Mouse (Mus musculus): ENCODE results near the gene St6galnac6.

The St6galnac6 gene

GRCm38 (mm10) chr2:32585149-32585714 is 14.3 kb upstream of the St6galnac6 start:
- DNase-seq (ENCODE audit: low spot score) = no peak

- DNase-seq (ENCODE audit: low spot score) = peak; percentile 89
These were observed 12.6 kb upstream of the St6galnac6 start, which contains the start of gene St6galnac4 for GRCm38 (mm10) chr2:32586871-32587351. Gene St6galnac4 (plus strand): TSS chr2:32587095.

GRCm38 (mm10) chr2:32587731-32588321 is 11.7 kb upstream of the St6galnac6 start:
- DNase-seq (ENCODE audit: low spot score) = no peak

- no peak for DNase-seq (ENCODE audit: low spot score)
These were observed 10.2 kb upstream of the St6galnac6 start for GRCm38 (mm10) chr2:32589213-32589795.

- no peak for DNase-seq (ENCODE audit: low spot score)
These were observed 9.3 kb upstream of the St6galnac6 start for GRCm38 (mm10) chr2:32590224-32590623.

- no peak for DNase-seq (ENCODE audit: low spot score)
These were observed 8.3 kb upstream of the St6galnac6 start for GRCm38 (mm10) chr2:32591249-32591648.

GRCm38 (mm10) chr2:32596725-32597124 is 2.8 kb upstream of the St6galnac6 start:
- DNase-seq (ENCODE audit: low spot score) = no peak

DNA sequence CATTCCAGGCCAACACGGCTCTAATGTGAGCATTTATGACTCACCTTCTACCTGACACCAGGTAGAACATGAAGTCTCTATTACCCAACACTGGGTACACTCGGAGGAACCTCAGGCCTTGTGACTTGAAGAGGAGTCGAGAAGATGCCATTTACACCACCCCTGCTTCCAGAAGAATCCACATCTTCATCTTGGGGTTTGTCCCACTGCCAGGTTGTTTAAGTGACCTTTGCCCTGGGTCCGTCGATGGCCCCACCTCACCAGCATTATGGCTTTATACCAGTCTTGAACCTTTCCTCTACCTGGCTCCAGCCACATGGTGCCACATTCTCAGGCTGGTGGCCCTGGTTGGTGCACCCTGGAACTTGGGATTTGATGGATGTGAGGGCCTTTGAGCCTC is 2.3 kb upstream of the St6galnac6 start:
- DNase-seq (ENCODE audit: low spot score) = no peak

- no peak for DNase-seq (ENCODE audit: low spot score)
These were observed 1.8 kb upstream of the St6galnac6 start for GRCm38 (mm10) chr2:32597699-32598098.

- DNase-seq (ENCODE audit: low spot score) = no peak
These were observed 1.0 kb upstream of the St6galnac6 start for GRCm38 (mm10) chr2:32598506-32598905.

- peak; percentile 61 for DNase-seq (ENCODE audit: low spot score)
These were observed 2.0 kb downstream of the St6galnac6 start for GRCm38 (mm10) chr2:32601417-32602065.

- peak; percentile 91 for DNase-seq (ENCODE audit: low spot score)
These were observed 3.1 kb downstream of the St6galnac6 start for GRCm38 (mm10) chr2:32602600-32603054.

- no peak for DNase-seq (ENCODE audit: low spot score)
These were observed 5.1 kb downstream of the St6galnac6 start for GRCm38 (mm10) chr2:32604631-32605030.

- peak; percentile 86 for DNase-seq (ENCODE audit: low spot score)
These were observed 6.9 kb downstream of the St6galnac6 start for GRCm38 (mm10) chr2:32606161-32607142.

DNA sequence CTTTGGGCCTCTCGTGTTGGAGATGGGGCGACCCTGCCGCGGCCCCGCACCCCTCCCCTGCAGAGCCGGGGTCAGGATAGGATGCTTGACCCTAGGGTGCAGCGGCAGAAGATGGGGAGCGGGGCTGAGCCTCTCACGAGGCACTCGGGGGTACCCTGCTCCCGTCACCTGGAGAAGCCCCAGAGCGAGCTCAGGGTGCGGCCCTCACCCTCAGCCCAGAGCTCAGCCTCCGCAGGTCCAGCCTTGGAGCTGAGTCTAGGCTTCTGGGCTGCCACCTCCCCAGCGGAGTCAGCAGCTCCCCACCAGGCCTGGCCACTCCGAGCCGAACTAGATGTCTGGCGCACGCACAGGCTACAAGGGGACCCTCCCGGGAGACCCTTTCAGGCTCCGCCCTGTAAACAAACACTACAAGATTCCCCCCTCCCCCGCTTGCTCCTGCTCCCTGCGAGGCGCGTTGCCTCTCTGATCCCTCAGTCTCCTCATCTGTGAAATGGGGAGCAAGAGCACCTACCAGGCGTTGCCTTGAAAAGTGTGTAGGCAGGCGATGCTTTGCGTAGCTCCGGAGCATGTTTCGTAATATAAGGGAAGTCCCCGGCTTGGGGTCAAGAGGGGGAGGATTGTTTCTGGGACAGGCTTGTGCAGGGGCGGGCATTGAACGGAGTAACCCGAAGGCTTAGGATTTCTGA is 7.9 kb downstream of the St6galnac6 start:
- DNase-seq (ENCODE audit: low spot score) = no peak

DNA sequence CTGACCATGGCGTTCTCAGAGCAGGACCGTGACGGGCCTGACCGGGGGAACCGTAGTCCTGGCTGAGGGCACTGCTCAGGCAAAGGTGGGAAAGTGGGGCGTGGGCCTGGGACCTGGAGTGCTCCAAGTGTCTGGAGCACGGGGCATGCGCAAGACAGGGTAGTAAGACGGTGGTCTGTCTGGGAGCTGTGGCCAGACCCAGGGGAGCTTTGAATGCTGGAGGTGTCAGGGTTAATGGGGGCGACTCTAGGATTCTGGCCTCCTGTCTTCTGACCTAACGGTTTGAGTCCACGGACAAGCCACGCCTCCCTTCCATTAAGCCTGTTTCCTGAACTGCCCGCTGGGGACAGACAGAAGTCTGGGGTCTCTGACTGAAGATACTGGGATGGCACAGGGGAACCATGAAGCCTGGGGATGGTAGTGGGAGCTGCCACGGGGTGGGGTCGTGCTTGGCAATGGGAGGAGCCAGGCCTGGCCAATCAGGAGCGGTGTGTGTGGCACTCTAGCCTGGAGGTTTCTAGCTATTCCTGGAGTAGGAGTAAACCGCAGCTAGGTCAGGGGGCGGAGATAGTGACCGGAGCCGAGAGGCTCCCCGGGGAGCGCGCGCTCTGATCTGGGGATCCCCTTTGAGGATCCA is 8.8 kb downstream of the St6galnac6 start:
- DNase-seq (ENCODE audit: low spot score) = peak; percentile 62

DNA sequence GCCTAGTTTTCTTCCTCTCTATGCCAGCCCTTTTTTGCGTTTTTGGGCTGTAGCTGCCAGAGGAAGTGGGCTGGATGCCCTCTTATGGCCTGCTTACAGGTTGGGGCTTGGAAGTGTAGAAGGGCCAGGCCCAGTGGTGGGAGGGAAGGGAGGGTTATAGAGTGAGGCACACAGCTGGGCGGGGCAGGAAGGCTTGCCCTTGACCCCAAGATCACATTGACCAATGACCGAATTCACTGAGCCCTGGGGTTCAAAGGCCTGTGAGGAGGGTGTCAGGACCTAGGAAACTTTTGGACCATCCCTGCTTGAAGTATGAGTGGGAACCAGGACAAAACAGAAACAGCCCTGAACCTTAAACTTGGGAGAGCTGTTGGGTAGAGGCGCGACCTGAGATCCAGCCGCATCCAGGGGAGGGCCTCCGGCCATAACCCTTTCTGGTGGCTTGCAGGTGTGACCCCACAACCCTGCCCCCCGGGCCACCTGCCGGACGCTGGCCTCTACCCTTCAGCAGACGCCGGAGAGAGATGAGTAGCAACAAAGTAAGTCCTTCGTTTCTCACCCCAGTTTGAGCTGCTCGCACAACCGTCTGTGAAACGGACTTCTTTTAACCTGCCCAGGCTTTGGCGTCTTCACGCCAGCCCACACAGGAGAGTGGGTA is 9.4 kb downstream of the St6galnac6 start:
- no peak for DNase-seq (ENCODE audit: low spot score)

DNA sequence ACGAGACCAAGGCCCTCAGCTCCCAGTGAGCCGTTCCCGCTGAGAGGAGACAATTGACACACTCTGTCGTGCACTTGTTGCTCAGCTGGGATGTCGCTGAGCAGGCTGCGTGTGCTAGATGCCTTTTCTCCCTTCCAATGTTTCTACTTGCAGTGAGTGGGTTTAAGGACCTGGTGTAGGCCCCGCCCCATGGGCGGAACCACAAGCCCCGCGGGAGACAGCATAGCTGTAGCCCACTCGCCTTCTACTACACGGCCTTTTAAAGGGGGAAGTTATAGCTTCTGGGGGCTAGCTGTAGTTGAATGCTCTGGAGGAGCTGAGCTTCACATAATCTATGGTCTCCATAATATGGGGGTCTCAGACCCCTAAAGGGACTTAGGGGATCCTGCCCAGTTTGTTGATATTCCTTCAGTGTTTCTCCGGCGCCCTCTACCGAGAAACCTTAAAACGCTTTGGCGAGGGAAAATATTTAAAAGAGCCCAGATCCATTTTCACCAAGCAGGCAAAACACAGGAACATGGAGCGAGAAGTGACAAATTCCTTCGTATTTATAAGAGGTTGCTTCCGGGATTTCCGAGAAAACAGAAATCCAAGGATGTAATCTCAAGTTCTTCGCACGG is 11.2 kb downstream of the St6galnac6 start:
- no peak for DNase-seq (ENCODE audit: low spot score)

- DNase-seq (ENCODE audit: low spot score) = no peak
These were observed 12.8 kb downstream of the St6galnac6 start for GRCm38 (mm10) chr2:32612274-32612673.

- DNase-seq (ENCODE audit: low spot score) = no peak
These were observed 17.6 kb downstream of the St6galnac6 start for GRCm38 (mm10) chr2:32617109-32617508.

Measured in urinary bladder, postnatal 14 days (tissue).